Mouse (Mus musculus) large intestine, adult 2 months (tissue): ENCODE results near the gene Slain2. TPM values are rescaled to one million over a fixed set of nuclear protein-coding genes. Genes with fewer than 3 reads are reported as not detected.
"Not testable (repeated sequence)": the region's sequence is repeated elsewhere in the genome, so short reads cannot be mapped to it uniquely, and the experiment has no call there.

ENCODE experiments used
- DNase-seq: peaks from one replicate; pipeline ENCODE4 v3.0.0-alpha.2; 2012; ENCODE audit warnings: low read depth, low spot score
- WGBS: fragments of 180-500 bp; shearing (Covaris S2); methylation state at CpG from one replicate; pipeline ENCODE4 v1.1.7; 2018; 5-methylcytosine and 5-hydroxymethylcytosine counted together
- polyA plus RNA-seq: library from polyadenylated mRNA; depleted of rRNA; stranded (reverse); fragments of >200 nt; gene quantifications from 2 replicates; pipeline ENCODE4 v1.2.3, GENCODE M21; 2012; rRNA removed

Slain2 gene
- polyA plus RNA-seq, 1 experiment: 14.8 TPM

DNA sequence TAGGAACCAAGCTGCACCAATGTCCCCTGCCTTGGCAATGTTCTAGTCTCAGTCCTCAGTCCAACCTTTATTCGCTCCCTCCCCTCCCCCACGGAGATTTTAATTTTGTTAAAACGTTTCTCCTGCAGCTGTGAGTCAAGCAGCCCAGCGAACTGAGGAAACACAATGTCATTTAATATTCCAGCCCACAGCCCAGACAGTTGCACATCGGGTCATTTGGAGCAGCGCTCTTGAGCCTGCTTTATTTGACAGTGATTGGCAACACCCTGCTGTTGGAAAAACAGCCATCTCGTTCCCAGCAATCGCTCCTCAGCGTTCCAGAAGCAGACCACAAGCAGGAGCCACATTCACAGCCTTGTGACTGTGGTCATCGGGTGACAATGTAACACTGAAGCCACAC lies 81.3 kb downstream of the Slain2 start:
- WGBS: 62% methylated on average over 10 of the region's 10 CpGs
- no peak for DNase-seq

GRCm38 (mm10) chr5:72998546-72998945 lies 84.4 kb downstream of the Slain2 start:
- DNase-seq: not testable (repeated sequence)
- WGBS: 73% methylated on average over 1 of the region's 1 CpGs

DNA sequence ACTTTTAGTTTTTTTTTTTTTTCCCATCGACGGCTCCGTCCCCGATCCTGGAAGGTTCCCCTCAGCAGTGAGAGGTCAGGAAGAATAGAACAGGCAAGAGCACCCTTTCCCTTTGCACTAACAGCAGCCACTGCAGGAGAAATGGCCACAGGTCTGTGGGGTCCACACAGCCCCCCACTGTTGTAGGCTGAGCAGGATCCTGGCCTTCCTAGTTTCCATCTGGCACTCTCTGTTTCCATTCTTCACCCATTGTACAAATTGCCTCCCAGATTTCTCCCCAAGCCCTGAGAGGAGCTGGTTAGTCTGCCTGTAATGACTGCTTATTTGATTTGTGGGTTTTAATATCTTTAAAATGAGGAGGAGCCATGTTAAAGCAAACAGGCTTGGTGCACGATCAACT lies 89.9 kb downstream of the Slain2 start:
- DNase-seq: no peak
- WGBS: 77% methylated on average over 5 of the region's 5 CpGs

- no peak for DNase-seq
- 6% methylated on average over 65 of the region's 65 CpGs for WGBS
Observed at GRCm38 (mm10) chr5:73006784-73007581, 92.9 kb downstream of the Slain2 start, which contains the start of gene Slc10a4. Slc10a4 (plus strand) TSS chr5:73006883.

DNA sequence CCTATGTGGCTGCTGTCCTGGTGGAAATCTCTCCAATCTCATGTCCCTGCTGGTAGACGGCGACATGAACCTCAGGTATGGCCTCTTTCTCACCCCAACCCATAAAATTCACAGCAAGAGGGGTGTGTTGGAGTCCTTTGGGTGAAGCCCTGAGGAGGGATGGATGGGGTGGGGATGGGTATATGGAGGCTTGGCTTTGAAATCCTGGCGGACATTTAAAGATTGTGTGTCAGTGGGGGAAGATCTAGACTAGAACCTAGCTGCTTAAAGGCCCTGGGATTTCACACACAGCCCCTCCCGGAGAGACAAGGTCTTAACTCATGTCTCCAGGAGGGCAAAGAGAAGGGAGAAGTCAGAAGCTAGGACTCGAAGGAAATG lies 93.5 kb downstream of the Slain2 start:
- 32% methylated on average over 5 of the region's 5 CpGs for WGBS
- DNase-seq: no peak

DNA sequence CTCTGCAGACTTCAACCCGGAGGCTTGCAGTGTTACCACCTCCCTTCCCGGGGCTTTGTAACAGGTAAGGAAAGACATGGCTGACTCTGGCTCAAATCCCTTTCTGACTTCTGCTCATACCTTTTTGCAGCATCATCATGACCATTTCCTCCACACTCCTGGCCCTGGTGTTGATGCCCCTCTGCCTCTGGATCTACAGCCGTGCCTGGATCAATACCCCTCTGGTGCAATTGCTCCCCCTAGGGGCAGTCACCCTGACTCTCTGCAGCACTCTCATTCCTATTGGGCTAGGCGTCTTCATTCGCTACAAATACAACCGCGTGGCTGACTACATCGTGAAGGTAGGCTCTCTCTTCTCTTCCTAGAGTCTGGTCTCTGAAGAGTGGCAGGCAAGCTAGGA lies 94.1 kb downstream of the Slain2 start:
- WGBS: 36% methylated on average over 8 of the region's 8 CpGs
- DNase-seq: not testable (repeated sequence)

- 77% methylated on average over 16 of the region's 16 CpGs for WGBS
- DNase-seq: not testable (repeated sequence)
Observed at GRCm38 (mm10) chr5:73011806-73012205, 97.7 kb downstream of the Slain2 start.

DNA sequence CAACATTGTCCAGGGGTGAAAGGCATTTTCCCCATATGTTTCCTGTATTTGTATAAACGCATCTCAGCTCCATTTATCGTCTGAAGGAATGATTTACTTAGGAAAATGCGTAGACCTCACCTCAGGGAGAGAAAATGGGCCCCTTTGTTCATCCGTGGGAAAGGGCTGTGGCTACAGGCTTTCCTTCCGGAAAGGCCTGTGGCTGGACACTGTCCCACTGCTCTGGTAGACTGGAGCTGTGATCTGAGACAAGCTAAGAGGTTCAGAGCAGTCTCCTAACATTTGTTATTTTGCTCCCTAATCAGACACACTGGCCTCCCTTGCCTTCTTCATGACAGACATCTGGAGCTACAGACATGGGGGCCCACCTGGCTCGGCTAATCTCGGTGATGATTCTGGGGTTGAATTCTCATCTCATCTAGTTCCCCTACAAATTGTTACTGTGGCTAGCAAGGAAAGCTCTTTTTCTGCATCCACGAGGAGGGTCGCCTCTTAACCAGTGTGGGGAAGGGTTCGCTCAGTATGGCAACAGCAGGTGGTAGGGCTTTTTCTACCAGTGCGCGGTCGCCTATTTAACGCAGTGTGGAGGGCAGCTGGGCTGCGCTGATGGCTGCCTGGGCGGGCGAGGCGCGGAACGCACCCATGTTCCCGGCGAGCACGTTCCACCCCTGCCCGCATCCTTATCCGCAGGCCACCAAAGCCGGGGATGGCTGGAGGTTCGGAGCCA lies 98.9 kb downstream of the Slain2 start:
- not testable (repeated sequence) for DNase-seq
- WGBS: 29% methylated on average over 27 of the region's 27 CpGs

DNA sequence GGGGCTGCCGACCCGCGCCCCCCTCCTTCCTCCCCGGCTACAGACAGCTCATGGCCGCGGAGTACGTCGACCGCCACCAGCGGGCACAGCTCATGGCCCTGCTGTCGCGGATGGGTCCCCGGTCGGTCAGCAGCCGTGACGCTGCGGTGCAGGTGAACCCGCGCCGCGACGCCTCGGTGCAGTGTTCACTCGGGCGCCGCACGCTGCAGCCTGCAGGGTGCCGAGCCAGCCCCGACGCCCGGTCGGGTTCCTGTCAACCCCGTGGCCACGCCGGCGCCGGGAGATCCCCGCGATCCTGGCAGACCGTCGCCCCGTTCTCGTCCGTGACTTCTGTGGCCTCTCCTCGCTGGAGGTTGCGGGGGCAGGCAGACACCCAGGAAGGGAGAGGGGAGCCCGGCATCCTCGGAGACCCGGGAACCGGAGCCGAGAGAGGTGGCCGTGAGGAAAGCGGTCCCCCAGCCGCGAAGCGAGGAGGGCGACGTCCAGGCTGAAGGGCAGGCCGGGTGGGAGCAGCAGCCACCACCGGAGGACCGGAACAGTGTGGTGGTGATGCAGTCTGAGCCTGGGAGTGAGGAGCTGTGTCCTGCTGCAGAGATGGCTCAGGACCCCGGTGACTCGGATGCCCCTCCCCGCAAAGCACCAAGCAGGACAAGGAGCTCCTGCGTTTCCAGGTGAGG lies 99.6 kb downstream of the Slain2 start:
- DNase-seq: not testable (repeated sequence)
- WGBS: 3% methylated on average over 52 of the region's 65 CpGs

DNA sequence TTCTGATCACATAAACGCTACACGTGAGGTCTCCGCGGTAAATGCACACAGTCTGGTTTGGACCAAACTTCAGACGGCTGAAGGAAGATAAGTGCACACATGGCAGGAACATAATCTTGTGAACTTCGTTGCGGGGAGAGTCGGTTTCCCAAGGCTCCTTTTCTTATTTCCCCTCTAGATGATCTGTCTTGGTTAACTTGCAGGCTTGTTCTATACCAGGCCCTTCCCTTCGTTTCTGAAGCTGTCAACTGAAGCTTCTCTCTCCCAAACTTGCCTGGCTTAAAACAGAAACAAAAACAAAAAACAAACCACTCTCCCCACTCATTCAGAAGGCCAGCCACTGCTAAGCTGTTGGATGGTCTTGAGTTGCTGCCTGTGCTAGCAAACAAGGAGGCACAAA lies 100.6 kb downstream of the Slain2 start:
- no peak for DNase-seq
- 68% methylated on average over 9 of the region's 9 CpGs for whole genome bisulfite sequencing

DNA sequence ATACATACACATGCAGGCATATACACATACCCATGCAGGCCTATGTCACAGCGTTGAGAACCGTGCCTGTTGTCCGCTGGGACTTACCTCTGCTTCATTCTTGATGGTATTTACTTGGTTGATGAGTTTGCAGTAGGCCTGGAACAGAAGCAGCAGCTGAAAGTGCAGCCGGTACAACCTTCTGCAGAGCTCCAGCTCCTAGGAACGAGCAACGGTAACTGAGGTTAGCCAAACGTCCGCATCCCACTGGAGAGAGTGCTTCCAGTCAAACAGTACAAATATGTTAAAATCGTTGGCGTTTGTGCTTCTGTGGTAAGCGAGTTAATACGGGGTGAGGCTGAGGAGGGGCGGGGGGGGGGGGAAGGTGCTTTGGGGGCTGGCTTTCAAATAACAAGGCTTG lies 109.7 kb downstream of the Slain2 start:
- no peak for DNase-seq
- 93% methylated on average over 13 of the region's 13 CpGs for WGBS

Other genes with a start within 250 kb of the Slain2 start
- 0.77 and 0.82 TPM in 2 replicates for gene Txk, start 161.5 kb upstream of the Slain2 start, polyA plus RNA-seq
- 7.8 and 8.4 TPM in 2 replicates for gene Tec, start 45.8 kb upstream of the Slain2 start, polyA plus RNA-seq
- gene Gm10135, start 60.4 kb downstream of the Slain2 start, polyA plus RNA-seq: not detected in 2 replicates
- gene Slc10a4, start 92.6 kb downstream of the Slain2 start, polyA plus RNA-seq: 1.6 and 2.0 TPM in 2 replicates